Mouse (Mus musculus) liver, embryonic 13.5 days (tissue): Measurements from ENCODE around the gene Med24. TPM values are rescaled to one million over a fixed set of nuclear protein-coding genes. Genes with fewer than 3 reads are reported as not detected.
A peak's percentile ranks its signal among the peaks of the same experiment; 100 is the strongest.
"Not testable (repeated sequence)": the region's sequence is repeated elsewhere in the genome, so short reads cannot be mapped to it uniquely, and the experiment has no call there.

Experiments
- ATAC-seq: fragments of 200-750 bp; cut with Nextera tagmentation; 2 replicates; pipeline ENCODE4 v1.8.0; 2017; ENCODE audit warnings: low read depth, mild to moderate bottlenecking, moderate number of reproducible peaks, moderate library complexity
- DNase-seq: peaks from one replicate; pipeline ENCODE4 v3.0.0; 2022
- H3K27ac ChIP-seq: fragments of 300-500 bp; sonication (generic); 2 replicates; pipeline ENCODE4 v1.5.1; 2015; ENCODE audit warnings: moderate library complexity, mild to moderate bottlenecking, inconsistent platforms
- H3K27me3 ChIP-seq: fragments of 300-500 bp; sonication (generic); 2 replicates; pipeline ENCODE4 v1.6.1; 2015; ENCODE audit warnings: mild to moderate bottlenecking, inconsistent platforms
- H3K36me3 ChIP-seq: fragments of 300-500 bp; sonication (generic); 2 replicates; pipeline ENCODE4 v1.6.1; 2015; ENCODE audit warnings: mild to moderate bottlenecking, inconsistent platforms
- H3K4me1 ChIP-seq: fragments of 300-500 bp; sonication (generic); replicated peaks from 2 replicates; pipeline ENCODE4 v1.6.1; 2015; ENCODE audit warnings: inconsistent platforms
- H3K4me2 ChIP-seq: fragments of 300-500 bp; sonication (generic); 2 replicates; pipeline ENCODE4 v1.6.1; 2015; ENCODE audit warnings: inconsistent platforms, mild to moderate bottlenecking, moderate library complexity
- H3K4me3 ChIP-seq: fragments of 300-500 bp; sonication (generic); replicated peaks from 2 replicates; pipeline ENCODE4 v1.5.1; 2015; ENCODE audit warnings: mild to moderate bottlenecking, inconsistent platforms
- H3K9ac ChIP-seq: fragments of 300-500 bp; sonication (generic); 2 replicates; pipeline ENCODE4 v1.6.1; 2015; ENCODE audit warnings: mild to moderate bottlenecking, inconsistent platforms
- H3K9me3 ChIP-seq: fragments of 300-500 bp; sonication (generic); replicated peaks from 2 replicates; pipeline ENCODE4 v1.6.1; 2016; ENCODE audit warnings: inconsistent platforms
- WGBS: fragments of 180-500 bp; shearing (Covaris S2); methylation state at CpG from one replicate; pipeline ENCODE4 v1.1.7; 2015; ENCODE audit not compliant: insufficient replicate concordance; 5-methylcytosine and 5-hydroxymethylcytosine counted together
- polyA plus RNA-seq: library from polyadenylated mRNA; unstranded; fragments of >200 nt; fragmentation: Nextera tagmentation; extraction: Ambion mirVana; gene quantifications from 2 replicates; pipeline ENCODE4 v1.2.1, GENCODE M21; 2015

The Med24 gene
- polyA plus RNA-seq, 1 experiment from 2014 or later = 27.6 TPM

DNA sequence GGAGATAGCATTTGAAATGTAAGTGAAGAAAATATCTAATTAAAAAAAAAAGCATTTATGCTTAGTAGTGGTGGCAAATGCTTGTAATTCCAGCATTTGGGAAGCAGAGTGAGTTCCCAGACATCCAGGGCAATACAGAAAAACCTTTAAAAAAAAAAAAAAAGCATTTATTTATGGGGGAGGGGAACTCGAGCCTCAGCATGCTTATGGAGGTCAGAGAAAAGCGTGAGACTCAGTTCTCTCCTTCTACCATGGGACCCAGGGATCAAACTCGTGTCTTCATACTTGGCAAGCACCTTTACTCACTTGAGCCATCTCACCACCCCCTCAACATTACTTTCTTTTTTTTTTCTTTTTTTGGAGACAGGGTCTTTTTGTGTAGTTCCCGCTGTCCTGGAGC, 48.0 kb downstream of the Med24 start:
- Histone ChIP-seq H3K9ac (0 out of 2 replicates have a peak overlapping the region, but pooled peaks have one; percentile 63), H3K27ac (no peak overlapping the region), H3K4me3 (no peak overlapping the region), H3K9me3 (no peaks in the 10 kb centered on the region), H3K27me3 (no peaks in the 10 kb centered on the region), H3K36me3 (peaks cover 17% of the 10 kb centered on the region), H3K4me2 (peak overlapping the region; percentile 88; the same call in 1 of the 2 replicates), H3K4me1 (peaks cover 38% of the 10 kb centered on the region)
- WGBS = 57% methylated on average over 4 of the region's 4 CpGs
- ATAC-seq (no peak), DNase-seq (no peak)

DNA sequence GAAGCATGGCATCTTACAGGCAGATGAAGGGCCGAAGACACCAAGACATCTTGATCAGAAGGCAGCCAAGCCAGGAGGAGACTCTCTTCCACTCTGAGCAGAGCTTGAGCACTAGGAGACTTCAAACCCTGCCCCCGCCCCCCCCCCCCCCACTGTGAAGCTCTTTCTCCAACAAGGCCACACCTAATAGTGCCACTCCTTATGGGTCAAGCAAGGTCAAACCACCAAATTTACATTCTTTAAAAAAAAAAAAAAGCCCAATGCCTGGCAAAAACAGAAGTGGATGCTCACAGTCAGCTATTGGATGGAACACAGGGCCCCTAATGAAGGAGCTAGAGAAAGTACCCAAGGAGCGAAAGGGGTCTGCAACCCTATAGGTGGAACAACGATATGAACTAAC, 48.6 kb downstream of the Med24 start:
- 75% methylated on average over 4 of the region's 4 CpGs for WGBS
- not testable (repeated sequence) for H3K27ac ChIP-seq, H3K9ac ChIP-seq, H3K4me3 ChIP-seq, H3K4me2 ChIP-seq, H3K27me3 ChIP-seq, DNase-seq, H3K9me3 ChIP-seq, ATAC-seq
- Histone ChIP-seq H3K4me1 (peaks cover 38% of the 10 kb centered on the region), H3K36me3 (peaks cover 11% of the 10 kb centered on the region)

DNA sequence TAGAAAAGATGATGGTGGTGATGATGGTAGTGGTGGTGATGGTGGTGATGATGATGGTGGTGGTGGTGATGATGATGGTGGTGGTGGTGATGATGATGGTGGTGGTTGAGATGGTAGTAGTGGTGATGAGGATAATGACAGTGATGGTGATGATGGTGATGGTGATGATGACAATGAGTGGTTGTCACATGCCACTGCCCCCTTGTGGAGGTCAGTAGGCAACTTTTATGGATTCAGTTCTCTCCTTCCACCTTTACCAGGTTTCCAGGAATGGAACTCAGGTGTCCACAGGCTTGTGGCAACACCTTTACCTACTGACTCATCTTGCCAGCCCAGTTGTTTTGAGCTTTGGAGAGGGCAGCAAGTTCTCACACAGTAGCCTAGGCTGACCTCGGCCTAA, 49.2 kb downstream of the Med24 start:
- H3K4me1 ChIP-seq = peaks cover 33% of the 10 kb centered on the region
- ATAC-seq = no peak
- H3K4me3 ChIP-seq = no peak overlapping the region
- WGBS = 70% methylated on average over 1 of the region's 1 CpGs
- no peak overlapping the region for H3K4me2 ChIP-seq
- no peak overlapping the region for H3K9ac ChIP-seq
- DNase-seq = no peak
- H3K36me3 ChIP-seq = peaks cover 6% of the 10 kb centered on the region
- no peaks in the 10 kb centered on the region for H3K9me3 ChIP-seq
- H3K27ac ChIP-seq = no peak overlapping the region
- H3K27me3 ChIP-seq = no peaks in the 10 kb centered on the region

DNA sequence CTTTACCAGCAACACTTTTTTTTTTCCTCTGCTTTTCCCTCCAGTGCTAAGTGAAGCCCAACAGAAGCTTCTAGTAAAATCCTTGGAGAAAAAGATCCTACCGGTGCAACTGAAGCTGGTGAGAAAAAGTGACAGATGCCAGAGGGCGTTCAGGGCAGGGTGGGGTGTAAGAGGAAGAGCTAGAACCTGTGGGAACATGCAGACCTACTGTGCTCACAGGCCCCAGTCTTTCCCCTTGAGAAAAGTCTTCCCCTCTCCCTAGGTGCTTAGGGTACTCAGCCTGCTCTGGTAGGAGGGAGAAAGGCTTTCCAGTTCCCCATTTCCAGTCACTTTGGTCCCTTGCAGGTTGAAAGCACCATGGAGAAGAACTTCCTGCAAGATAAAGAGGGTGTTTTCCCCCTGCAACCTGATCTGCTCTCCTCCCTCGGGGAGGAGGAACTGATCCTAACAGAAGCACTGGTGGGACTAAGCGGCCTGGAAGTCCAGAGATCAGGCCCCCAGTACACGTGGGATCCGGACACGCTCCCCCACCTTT, 53.3 kb downstream of the Med24 start:
- Histone ChIP-seq H3K9ac (no peak overlapping the region), H3K4me1 (peaks cover 21% of the 10 kb centered on the region), H3K36me3 (no peaks in the 10 kb centered on the region), H3K4me3 (no peak overlapping the region), H3K27me3 (peaks cover 9% of the 10 kb centered on the region), H3K27ac (no peak overlapping the region), H3K4me2 (no peak overlapping the region), H3K9me3 (no peaks in the 10 kb centered on the region)
- ATAC-seq = no peak
- 29% methylated on average over 7 of the region's 7 CpGs for WGBS
- no peak for DNase-seq

DNA sequence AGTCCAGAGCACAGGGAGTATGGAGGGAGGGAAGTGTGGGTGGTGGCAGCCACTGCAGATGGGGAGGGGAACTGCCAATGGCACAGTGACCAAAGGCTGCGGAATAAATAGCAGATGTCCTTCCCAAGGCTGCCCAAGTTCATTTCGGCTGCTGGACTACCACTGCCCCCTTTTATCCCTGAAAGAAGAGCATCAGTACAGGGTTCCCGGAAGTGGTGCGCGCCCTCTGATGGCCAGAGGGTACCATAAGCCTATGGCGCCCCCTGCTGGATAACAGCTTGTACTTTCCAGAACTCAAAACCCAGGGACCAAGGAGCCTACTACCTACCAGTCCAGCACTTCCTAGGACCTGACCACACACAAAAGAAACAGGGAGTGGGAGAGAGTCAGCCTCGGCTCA, 56.1 kb downstream of the Med24 start:
- WGBS = 2% methylated on average over 6 of the region's 7 CpGs
- peak; percentile 58 for DNase-seq
- H3K36me3 ChIP-seq, H3K27ac ChIP-seq, H3K9me3 ChIP-seq, H3K9ac ChIP-seq, H3K4me3 ChIP-seq: not testable (repeated sequence)
- peaks cover 21% of the 10 kb centered on the region for H3K4me1 ChIP-seq
- ATAC-seq = peak; percentile 54
- peak overlapping the region; percentile 35; the same call in 1 of the 2 replicates for H3K4me2 ChIP-seq
- H3K27me3 ChIP-seq = peaks cover 33% of the 10 kb centered on the region

DNA sequence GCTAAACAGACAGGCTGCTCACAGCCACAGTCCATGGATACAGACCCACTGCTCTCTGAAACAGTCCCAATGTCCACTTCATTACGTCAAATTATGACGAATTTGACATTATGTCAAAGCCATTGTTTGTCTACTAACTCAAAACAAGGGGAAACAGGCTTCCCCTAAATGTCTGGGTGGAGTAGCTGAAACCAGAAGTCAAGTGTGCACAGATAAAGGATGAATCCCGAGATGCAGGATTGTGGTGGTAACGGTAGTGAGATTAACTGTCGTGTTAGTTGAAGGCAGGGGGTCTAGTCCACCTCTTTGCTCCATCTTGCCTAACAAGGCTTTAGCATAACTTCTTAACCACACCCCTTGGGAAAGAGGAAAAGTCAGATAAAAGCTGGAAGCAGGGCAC, 56.8 kb downstream of the Med24 start:
- Histone ChIP-seq H3K9me3 (no peaks in the 10 kb centered on the region), H3K4me1 (peaks cover 21% of the 10 kb centered on the region), H3K27me3 (peaks cover 39% of the 10 kb centered on the region), H3K36me3 (no peaks in the 10 kb centered on the region), H3K27ac (0 out of 2 replicates have a peak overlapping the region, but pooled peaks have one; percentile 6), H3K4me3 (no peak overlapping the region), H3K9ac (peak overlapping the region; percentile 23; the same call in 1 of the 2 replicates), H3K4me2 (0 out of 2 replicates have a peak overlapping the region, but pooled peaks have one; percentile 35)
- DNase-seq = no peak
- ATAC-seq = no peak
- 32% methylated on average over 5 of the region's 5 CpGs for WGBS

DNA sequence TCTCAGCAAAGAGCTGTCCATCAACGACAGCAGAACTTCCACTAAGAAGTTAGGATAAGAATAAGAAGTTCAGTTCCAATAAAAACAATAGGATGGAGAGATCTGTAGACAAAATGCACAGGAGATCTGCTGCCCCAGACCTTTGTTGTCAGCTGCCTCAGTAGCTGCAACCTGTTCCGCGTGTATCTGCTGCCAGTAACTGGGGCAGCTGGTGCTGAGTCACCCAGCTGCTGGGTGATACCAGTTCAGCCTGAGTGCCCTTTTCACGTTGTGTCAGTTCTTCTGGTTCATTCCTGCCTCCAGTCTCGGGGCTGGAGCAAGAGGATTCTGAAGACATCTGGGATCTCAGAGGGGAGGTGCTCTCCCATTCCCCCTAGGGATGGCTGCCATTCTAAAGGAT, 57.4 kb downstream of the Med24 start:
- H3K4me2 ChIP-seq = no peak overlapping the region
- no peaks in the 10 kb centered on the region for H3K36me3 ChIP-seq
- peak; percentile 68 for ATAC-seq
- H3K9ac ChIP-seq = peak overlapping the region; percentile 23; the same call in 1 of the 2 replicates
- H3K9me3 ChIP-seq = no peaks in the 10 kb centered on the region
- no peak overlapping the region for H3K4me3 ChIP-seq
- H3K27ac ChIP-seq = 0 out of 2 replicates have a peak overlapping the region, but pooled peaks have one; percentile 6
- WGBS = 28% methylated on average over 5 of the region's 5 CpGs
- DNase-seq = peak; percentile 43
- H3K27me3 ChIP-seq = peaks cover 45% of the 10 kb centered on the region
- H3K4me1 ChIP-seq = peaks cover 21% of the 10 kb centered on the region

DNA sequence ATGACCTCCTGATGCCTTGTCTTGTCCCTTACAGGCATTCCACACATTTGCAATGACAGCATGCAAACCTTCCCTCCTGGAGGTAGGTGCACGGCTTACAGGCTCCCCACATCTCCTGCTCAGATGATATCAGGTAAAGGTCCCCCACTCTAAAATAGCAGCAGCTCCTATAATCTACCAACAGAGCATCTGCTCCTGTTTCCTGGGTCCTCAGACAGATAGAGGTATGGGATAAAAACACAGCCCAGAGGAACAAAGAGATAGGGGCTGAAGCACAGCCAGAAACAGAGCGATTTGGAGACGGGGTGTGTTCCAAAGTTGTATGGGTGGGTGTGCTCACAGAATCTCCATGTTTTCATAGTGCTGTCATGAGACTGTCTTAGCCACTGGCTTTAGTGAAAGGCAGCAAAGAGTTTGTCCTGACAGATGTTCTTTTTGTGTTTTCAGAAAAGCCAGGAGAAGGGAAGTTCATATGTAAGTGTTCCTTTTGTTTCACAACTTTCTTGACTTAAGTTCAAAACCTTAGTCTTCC, 57.9 kb downstream of the Med24 start:
- no peak for DNase-seq
- H3K27me3 ChIP-seq = peaks cover 50% of the 10 kb centered on the region
- 30% methylated on average over 3 of the region's 3 CpGs for WGBS
- no peak overlapping the region for H3K4me2 ChIP-seq
- peak; percentile 48; the same call in 1 of the 2 replicates for ATAC-seq
- H3K27ac ChIP-seq = no peak overlapping the region
- H3K9me3 ChIP-seq = no peaks in the 10 kb centered on the region
- H3K4me1 ChIP-seq = peaks cover 21% of the 10 kb centered on the region
- no peak overlapping the region for H3K4me3 ChIP-seq
- H3K36me3 ChIP-seq = no peaks in the 10 kb centered on the region
- no peak overlapping the region for H3K9ac ChIP-seq

DNA sequence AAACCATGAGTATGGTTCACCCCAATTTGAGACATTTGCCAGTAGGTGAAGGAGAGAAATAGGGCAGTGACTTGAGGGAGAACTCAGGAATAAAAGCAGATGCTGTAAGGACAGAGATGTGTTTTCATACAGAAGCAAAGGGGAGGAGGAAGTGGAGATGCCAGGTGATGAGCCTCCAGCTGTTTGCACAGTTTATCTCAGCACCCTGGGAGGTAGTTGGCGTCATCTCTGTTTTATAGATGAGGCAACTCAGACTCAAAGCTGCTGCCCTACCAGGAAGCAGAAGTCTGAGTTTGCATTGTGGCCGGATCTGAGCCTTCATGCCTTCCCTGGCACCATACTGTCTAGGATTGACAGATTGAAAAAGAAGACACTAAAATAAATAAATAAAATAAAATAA, 60.3 kb downstream of the Med24 start:
- Histone ChIP-seq H3K27me3 (peaks cover 63% of the 10 kb centered on the region), H3K4me1 (peaks cover 23% of the 10 kb centered on the region), H3K27ac (no peak overlapping the region), H3K36me3 (no peaks in the 10 kb centered on the region), H3K9me3 (no peaks in the 10 kb centered on the region), H3K4me2 (no peak overlapping the region), H3K4me3 (no peak overlapping the region), H3K9ac (no peak overlapping the region)
- WGBS = 34% methylated on average over 2 of the region's 2 CpGs
- DNase-seq (no peak), ATAC-seq (no peak)

DNA sequence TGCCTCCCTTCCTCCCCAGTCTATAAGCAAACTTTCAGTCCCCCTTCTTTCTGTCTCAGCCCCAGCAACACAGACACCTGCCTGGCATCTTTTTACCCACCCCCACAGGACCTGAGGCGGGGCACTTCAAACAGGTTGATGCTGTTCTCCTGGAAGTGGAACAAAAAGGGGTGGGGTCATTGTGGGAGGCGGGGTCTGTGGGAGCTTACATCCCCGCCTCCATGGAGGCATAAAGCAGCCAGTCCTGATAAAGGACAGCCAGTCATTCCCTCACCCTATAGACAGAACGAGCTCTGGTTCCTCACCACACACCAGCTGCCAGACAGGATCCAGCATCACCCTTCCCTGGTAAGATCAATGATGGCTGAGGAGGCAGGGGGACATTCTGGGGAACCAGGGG, 65.1 kb downstream of the Med24 start, which contains the start of gene Gsdma:
Gsdma (plus strand) TSS at position 261 of the 400 bp plus-strand sequence.
- ATAC-seq = no peak
- no peaks in the 10 kb centered on the region for H3K36me3 ChIP-seq
- DNase-seq = no peak
- no peaks in the 10 kb centered on the region for H3K9me3 ChIP-seq
- WGBS = 19% methylated on average over 4 of the region's 4 CpGs
- no peak within 1 kb of the TSS for H3K4me2 ChIP-seq
- peaks cover 3% of the 10 kb centered on the region; the same call in 1 of the 2 replicates for H3K4me1 ChIP-seq
- H3K27ac ChIP-seq = no peak within 1 kb of the TSS
- no peak within 1 kb of the TSS for H3K4me3 ChIP-seq
- H3K27me3 ChIP-seq = peaks cover 56% of the 10 kb centered on the region
- no peak within 1 kb of the TSS for H3K9ac ChIP-seq

DNA sequence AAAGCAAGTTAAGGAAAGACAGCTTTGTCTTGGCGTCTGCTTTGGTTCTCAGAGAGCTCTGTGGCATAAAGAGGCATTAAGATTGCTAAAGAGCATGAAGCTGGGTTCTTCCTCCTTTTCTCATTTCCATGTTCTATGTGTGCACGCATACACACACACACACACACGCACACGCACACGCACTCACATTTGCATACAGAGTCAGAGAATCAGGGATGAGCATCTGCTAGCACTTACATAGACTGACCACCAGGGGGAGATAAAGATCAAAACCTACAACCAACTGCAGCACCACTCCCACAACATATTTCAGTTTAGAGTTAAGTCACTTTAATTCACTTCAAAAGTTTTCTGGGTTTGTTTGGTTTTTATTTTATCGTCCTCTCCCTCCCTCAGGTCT, 68.7 kb downstream of the Med24 start:
- ATAC-seq (no peak), DNase-seq (peak; percentile 24)
- Histone ChIP-seq H3K9ac (no peak overlapping the region), H3K4me3 (no peak overlapping the region), H3K27ac (no peak overlapping the region), H3K27me3 (peaks cover 31% of the 10 kb centered on the region; the same call in 1 of the 2 replicates), H3K36me3 (no peaks in the 10 kb centered on the region), H3K4me1 (peaks cover 3% of the 10 kb centered on the region; the same call in 1 of the 2 replicates), H3K4me2 (no peak overlapping the region), H3K9me3 (no peaks in the 10 kb centered on the region)
- WGBS = 10% methylated on average over 6 of the region's 6 CpGs

DNA sequence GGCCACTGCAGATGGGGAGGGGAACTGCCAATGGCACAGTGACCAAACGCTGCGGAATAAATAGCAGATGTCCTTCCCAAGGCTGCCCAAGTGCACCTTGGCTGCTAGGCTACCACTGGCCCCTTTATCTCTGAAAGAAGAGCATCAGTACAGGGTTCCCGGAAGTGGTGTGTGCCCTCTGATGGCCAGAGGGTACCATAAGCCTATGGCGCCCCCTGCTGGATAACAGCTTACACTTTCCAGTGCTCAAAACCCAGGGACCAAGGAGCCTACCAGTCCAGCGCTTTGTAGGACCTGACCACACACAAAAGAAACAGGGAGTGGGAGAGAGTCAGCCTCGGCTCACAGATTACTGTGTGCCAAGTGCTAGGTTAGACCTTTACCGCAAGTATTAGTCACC, 74.2 kb downstream of the Med24 start:
- peak; percentile 37 for DNase-seq
- H3K9ac ChIP-seq, H3K4me1 ChIP-seq, H3K27ac ChIP-seq, H3K4me3 ChIP-seq, H3K9me3 ChIP-seq, H3K36me3 ChIP-seq, H3K4me2 ChIP-seq: not testable (repeated sequence)
- peaks cover 19% of the 10 kb centered on the region; the same call in 1 of the 2 replicates for H3K27me3 ChIP-seq
- 9% methylated on average over 7 of the region's 7 CpGs for WGBS
- peak; percentile 47; the same call in 1 of the 2 replicates for ATAC-seq
